8 mouse cellular contexts compared by ENCODE assay signal in genomic region chr6:119108466-119109394, GRCm38 (mm10).
DNase-seq lines count a peak whose midpoint lies in the region; ATAC-seq and TF ChIP-seq lines count a peak whose summit lies in the region.

No protein-coding gene starts in this region.

- TF ChIP-seq CTCF in lung, postnatal 0 days (IDR thresholded peaks at IDR 0.05): peak; percentile 83

- peak overlapping the region; percentile 74 for H3K4me3 ChIP-seq in hindbrain, embryonic 14.5 days (replicated peaks; ENCODE audit: low read length)
- H3K4me3 ChIP-seq in lung, postnatal 0 days (ENCODE audit: low read depth, low read length): peak overlapping the region; percentile 54

- H3K9ac ChIP-seq in hindbrain, embryonic 14.5 days: peak overlapping the region; percentile 69
- H3K9ac ChIP-seq in lung, postnatal 0 days (replicated peaks; ENCODE audit: low read depth): peak overlapping the region; percentile 46

- peak; percentile 88 for ATAC-seq in hindbrain, embryonic 14.5 days (ENCODE audit: low FRiP score)
- ATAC-seq in lung, postnatal 0 days: peak; percentile 74

- no peaks in the 10 kb centered on the region for H3K9me3 ChIP-seq in hindbrain, embryonic 14.5 days (ENCODE audit: control insufficient read depth, low read length)
- H3K9me3 ChIP-seq in lung, postnatal 0 days (ENCODE audit: low read length): no peaks in the 10 kb centered on the region

- H3K27ac ChIP-seq in hindbrain, embryonic 14.5 days: peak overlapping the region; percentile 95
- H3K27ac ChIP-seq in lung, postnatal 0 days (ENCODE audit: low read length): peak overlapping the region; percentile 64

- H3K4me2 ChIP-seq in hindbrain, embryonic 14.5 days (replicated peaks): peak overlapping the region; percentile 81
- H3K4me2 ChIP-seq in lung, postnatal 0 days (replicated peaks; ENCODE audit: low read depth, low read length): peak overlapping the region; percentile 97

- peaks cover 9% of the 10 kb centered on the region; the same call in 1 of the 2 replicates for H3K27me3 ChIP-seq in hindbrain, embryonic 14.5 days (ENCODE audit: control insufficient read depth, insufficient read depth, low read length)
- H3K27me3 ChIP-seq in lung, postnatal 0 days (replicated peaks; ENCODE audit: insufficient read depth, low read length): no peaks in the 10 kb centered on the region

- H3K36me3 ChIP-seq in hindbrain, embryonic 14.5 days (replicated peaks; ENCODE audit: control insufficient read depth, insufficient read depth): no peaks in the 10 kb centered on the region
- H3K36me3 ChIP-seq in lung, postnatal 0 days (ENCODE audit: insufficient read depth, low read length): no peaks in the 10 kb centered on the region

- no peak for TF ChIP-seq EP300 in lung, postnatal 0 days (IDR thresholded peaks at IDR 0.05)

- peak; percentile 86 to 95 for DNase-seq in adrenal gland, adult (ENCODE audit: inconsistent age in 2 of 2, low spot score in 1 of 2)
- peak; percentile 77 to 85 for DNase-seq in cerebellum, postnatal 25 days
- peak; percentile 30 for DNase-seq in gastrocnemius, adult 18-20 months (ENCODE audit: low spot score)
- DNase-seq in hindbrain, embryonic 14.5 days (ENCODE audit: low spot score): peak; percentile 80
- peak; percentile 54 to 70 for DNase-seq in layer of hippocampus, postnatal 25 days (ENCODE audit: extremely low spot score in 1 of 2, low spot score in 1 of 2)
- peak; percentile 80 for DNase-seq in lung, postnatal 0 days (ENCODE audit: low spot score)
- peak; percentile 62 for DNase-seq in ovary, postnatal 36 days (ENCODE audit: low spot score)
- DNase-seq in urinary bladder, postnatal 36 days (ENCODE audit: low spot score in 2 of 2): peak; percentile 14 to 31

- H3K4me1 ChIP-seq in hindbrain, embryonic 14.5 days (replicated peaks; ENCODE audit: control insufficient read depth, insufficient read depth, low read length): peaks cover 30% of the 10 kb centered on the region
- H3K4me1 ChIP-seq in lung, postnatal 0 days (ENCODE audit: insufficient read depth, low read depth, low read length): no peaks in the 10 kb centered on the region

- under 1% methylated on average over 55 of the region's 93 CpGs for WGBS in hindbrain, embryonic 14.5 days
- under 1% methylated on average over 38 of the region's 93 CpGs for WGBS in lung, postnatal 0 days

Comparison
In these comparisons a context has a peak if more than half of its experiments do, and no peak if none do; other contexts are left out.
1. Peak in every context shown above with its lines: DNase-seq, ATAC-seq, H3K4me3 ChIP-seq and H3K27ac ChIP-seq.
2. DNase-seq: peak in every context shown above with its lines; median percentile 90 in adrenal gland, adult; 81 in cerebellum, postnatal 25 days; 80 in hindbrain, embryonic 14.5 days; 80 in lung, postnatal 0 days; 62 in layer of hippocampus, postnatal 25 days; 62 in ovary, postnatal 36 days; 30 in gastrocnemius, adult 18-20 months; 22 in urinary bladder, postnatal 36 days.